In genomic region chr12:36863113-36863512, GRCm38 (mm10) we compare ENCODE assay signal across 28 mouse cellular contexts.
DNase-seq lines count a peak whose midpoint lies in the region; ATAC-seq and TF ChIP-seq lines count a peak whose summit lies in the region.
"Had no signal": no experiment of that assay in that cellular context is flagged by ENCODE, and none has a peak within 500 bp of the region (broad histone marks: within the 10 kb centered on the region; RNA-seq: fewer than 3 reads in every experiment).

No protein-coding gene starts in this region.

- no peak overlapping the region for H3K4me2 ChIP-seq in limb, embryonic 14.5 days (replicated peaks; ENCODE audit: low read depth, low read length, severe bottlenecking)
- H3K4me2 ChIP-seq in embryonic facial prominence, embryonic 12.5 days (replicated peaks), result no peak overlapping the region
- H3K4me2 ChIP-seq: embryonic facial prominence, embryonic 13.5 days; forebrain, embryonic 13.5 days; heart, embryonic 13.5 days; hindbrain, embryonic 14.5 days had no signal

- 66% methylated on average over 7 of the region's 7 CpGs for WGBS in limb, embryonic 14.5 days
- 91% methylated on average over 7 of the region's 7 CpGs for WGBS in limb, embryonic 10.5 days
- 59% methylated on average over 7 of the region's 7 CpGs for WGBS in embryonic facial prominence, embryonic 12.5 days

- TF ChIP-seq POLR2A in limb, embryonic 14.5 days (IDR thresholded peaks at IDR 0.05; ENCODE audit: borderline replicate concordance, extremely low read depth, insufficient read depth, insufficient read length), result no peak

- no peaks in the 10 kb centered on the region for H3K36me3 ChIP-seq in limb, embryonic 14.5 days (ENCODE audit: control insufficient read depth, insufficient read depth, low read length)
- H3K36me3 ChIP-seq in limb, embryonic 10.5 days, result no peaks in the 10 kb centered on the region
- H3K36me3 ChIP-seq in embryonic facial prominence, embryonic 12.5 days, result no peaks in the 10 kb centered on the region
- H3K36me3 ChIP-seq: embryonic facial prominence, embryonic 13.5 days; forebrain, embryonic 10.5 days; G1E; heart, embryonic 10.5 days; heart, embryonic 13.5 days had no signal

- DNase-seq in embryo, embryonic 10.5 days (ENCODE audit: low spot score), result peak; percentile 13
- DNase-seq in embryo, embryonic 9.5 days (ENCODE audit: extremely low spot score), result no peak
- peak; percentile 16 for DNase-seq in limb, embryonic 14.5 days (ENCODE audit: low spot score)
- DNase-seq in limb, embryonic 10.5 days (ENCODE audit: low spot score), result no peak
- DNase-seq in left cerebral cortex, adult 11 months (ENCODE audit: low spot score), result no peak
- DNase-seq: adrenal gland, adult 2 months; adrenal gland, postnatal 14 days; cerebellum, adult 11 months; cerebellum, adult 2 months; cerebellum, adult 9-11 months; cerebellum, postnatal 25 days; gastrocnemius, postnatal 10 days; gastrocnemius, postnatal 36 days; heart, adult 2 months; heart, postnatal 14 days; heart, postnatal 4 days had no signal

- no peak overlapping the region for H3K9ac ChIP-seq in limb, embryonic 14.5 days (ENCODE audit: low read depth, low read length, severe bottlenecking)
- H3K9ac ChIP-seq in embryonic facial prominence, embryonic 12.5 days, result no peak overlapping the region
- H3K9ac ChIP-seq: embryonic facial prominence, embryonic 13.5 days; forebrain, embryonic 13.5 days; heart, embryonic 13.5 days; hindbrain, embryonic 14.5 days had no signal

- H3K9me3 ChIP-seq in limb, embryonic 14.5 days (ENCODE audit: control insufficient read depth, low read length), result no peaks in the 10 kb centered on the region
- H3K9me3 ChIP-seq in limb, embryonic 10.5 days (replicated peaks), result no peaks in the 10 kb centered on the region
- H3K9me3 ChIP-seq in embryonic facial prominence, embryonic 12.5 days, result no peaks in the 10 kb centered on the region
- H3K9me3 ChIP-seq: embryonic facial prominence, embryonic 13.5 days; forebrain, embryonic 10.5 days; forebrain, embryonic 13.5 days; G1E; heart, embryonic 10.5 days; heart, embryonic 13.5 days had no signal

- no peaks in the 10 kb centered on the region for H3K27me3 ChIP-seq in limb, embryonic 14.5 days (ENCODE audit: control insufficient read depth, insufficient read depth, low read length)
- no peaks in the 10 kb centered on the region for H3K27me3 ChIP-seq in limb, embryonic 10.5 days (ENCODE audit: low read depth, poor library complexity, severe bottlenecking)
- H3K27me3 ChIP-seq in embryonic facial prominence, embryonic 12.5 days, result no peaks in the 10 kb centered on the region
- H3K27me3 ChIP-seq: embryonic facial prominence, embryonic 13.5 days; forebrain, embryonic 13.5 days; heart, embryonic 13.5 days had no signal

- H3K4me1 ChIP-seq in limb, embryonic 14.5 days (ENCODE audit: control insufficient read depth, insufficient read depth, low read length), result no peaks in the 10 kb centered on the region
- H3K4me1 ChIP-seq in limb, embryonic 10.5 days, result no peaks in the 10 kb centered on the region
- H3K4me1 ChIP-seq in embryonic facial prominence, embryonic 12.5 days, result 0 out of 2 replicates have a peak, but pooled peaks cover 9% of the 10 kb centered on the region
- H3K4me1 ChIP-seq: forebrain, embryonic 10.5 days; forebrain, embryonic 13.5 days; heart, embryonic 10.5 days; heart, embryonic 13.5 days had no signal

- no peak overlapping the region for H3K27ac ChIP-seq in limb, embryonic 14.5 days (replicated peaks; ENCODE audit: low read depth, low read length)
- H3K27ac ChIP-seq in limb, embryonic 10.5 days, result no peak overlapping the region
- H3K27ac ChIP-seq in embryonic facial prominence, embryonic 12.5 days, result 0 out of 2 replicates have a peak overlapping the region, but pooled peaks have one; percentile 11
- H3K27ac ChIP-seq: embryonic facial prominence, embryonic 13.5 days; forebrain, embryonic 10.5 days; forebrain, embryonic 13.5 days; heart, adult 2 months; heart, embryonic 10.5 days; heart, embryonic 13.5 days; hindbrain, embryonic 14.5 days; hindbrain, postnatal 0 days had no signal

- no peak overlapping the region for H3K4me3 ChIP-seq in limb, embryonic 14.5 days (replicated peaks; ENCODE audit: low read length)
- no peak overlapping the region for H3K4me3 ChIP-seq in limb, embryonic 10.5 days
- H3K4me3 ChIP-seq in embryonic facial prominence, embryonic 12.5 days, result no peak overlapping the region
- H3K4me3 ChIP-seq: embryonic facial prominence, embryonic 13.5 days; forebrain, embryonic 10.5 days; forebrain, embryonic 13.5 days; heart, adult 2 months; heart, embryonic 10.5 days; heart, embryonic 13.5 days had no signal

- ATAC-seq in limb, embryonic 14.5 days (ENCODE audit: low FRiP score, low read depth), result no peak
- ATAC-seq in embryonic facial prominence, embryonic 12.5 days (ENCODE audit: insufficient number of reproducible peaks, insufficient read depth, low FRiP score, low TSS enrichment), result peak; percentile 52; the same call in 1 of the 2 replicates
- ATAC-seq: forebrain, embryonic 13.5 days; forebrain, embryonic 16.5 days; hindbrain, postnatal 0 days; inflammation-experienced regulatory T-cells, adult 6 months; intestine, postnatal 0 days had no signal

Comparison
In these comparisons a context has a peak if more than half of its experiments do, and no peak if none do; other contexts are left out.
1. DNase-seq: peak in embryo, embryonic 10.5 days (single experiment) and limb, embryonic 14.5 days (single experiment); none in embryo, embryonic 9.5 days (single experiment), limb, embryonic 10.5 days (single experiment) and left cerebral cortex, adult 11 months (single experiment).